Mouse (Mus musculus): ENCODE data around the gene Aknad1. TPM values are rescaled to one million over a fixed set of nuclear protein-coding genes. Genes with fewer than 3 reads are reported as not detected.

Gene Aknad1
- polyA plus RNA-seq, 1 experiment from 2014 or later = not detected

DNA sequence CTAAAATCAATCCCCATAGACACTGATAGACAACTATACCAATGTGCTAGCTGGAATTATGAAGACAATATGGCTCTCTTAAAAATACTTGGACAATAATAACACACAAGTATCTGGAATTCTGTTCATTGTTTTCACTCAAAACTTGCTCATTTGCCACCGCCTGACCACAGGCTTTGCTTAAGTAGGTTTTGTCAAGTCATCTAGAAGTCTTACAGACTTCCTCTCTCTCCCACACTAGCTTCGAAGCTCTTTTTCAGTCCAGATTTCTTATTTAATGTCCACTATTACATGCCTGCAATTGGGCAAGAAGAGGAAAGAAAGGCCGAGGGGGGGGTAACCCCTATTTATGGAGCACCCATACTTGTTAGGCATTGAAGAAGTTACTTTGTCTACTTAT lies 11.7 kb upstream of the Aknad1 start:
- H3K27me3 ChIP-seq (ENCODE audit: control insufficient read depth, insufficient read depth, low read depth, low read length) = no peaks in the 10 kb centered on the region
- H3K4me1 ChIP-seq (ENCODE audit: control insufficient read depth, insufficient read depth, low read length) = 0 out of 2 replicates have a peak, but pooled peaks cover 2% of the 10 kb centered on the region
- H3K9ac ChIP-seq (ENCODE audit: low read depth, low read length) = no peak overlapping the region
- H3K4me3 ChIP-seq (ENCODE audit: low read depth, low read length) = no peak overlapping the region
- 95% methylated on average over 3 of the region's 3 CpGs for WGBS
- ATAC-seq = no peak
- H3K9me3 ChIP-seq (replicated peaks; ENCODE audit: control insufficient read depth, low read length, poor library complexity, severe bottlenecking) = no peaks in the 10 kb centered on the region
- H3K27ac ChIP-seq (ENCODE audit: low read length) = no peak overlapping the region
- no peaks in the 10 kb centered on the region for H3K36me3 ChIP-seq (ENCODE audit: control insufficient read depth, insufficient read depth, low read length)
- no peak overlapping the region for H3K4me2 ChIP-seq (ENCODE audit: low read length)

DNA sequence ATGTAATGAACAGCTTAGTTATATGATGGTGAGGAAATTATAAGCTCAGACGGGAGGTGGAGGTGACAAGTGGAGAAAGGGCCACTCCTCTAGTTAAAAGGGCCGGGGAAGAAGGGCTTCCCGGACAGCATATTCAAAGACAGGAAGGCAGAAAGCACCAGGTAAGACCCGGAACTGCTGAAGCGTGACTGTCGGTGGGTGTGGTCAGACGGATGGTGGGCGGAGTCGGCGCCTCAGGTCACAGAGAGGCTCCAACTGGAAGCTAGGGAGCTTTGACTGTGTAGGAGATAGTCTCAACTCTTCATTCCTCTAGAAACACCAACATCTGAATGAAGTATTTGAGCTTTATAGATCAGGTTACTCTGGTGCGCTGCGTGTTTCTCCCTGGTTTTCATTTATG lies 9.1 kb upstream of the Aknad1 start:
- Histone ChIP-seq H3K4me2 (ENCODE audit: low read length) (no peak overlapping the region), H3K9ac (ENCODE audit: low read depth, low read length) (no peak overlapping the region), H3K27ac (ENCODE audit: low read length) (no peak overlapping the region), H3K4me1 (ENCODE audit: control insufficient read depth, insufficient read depth, low read length) (no peaks in the 10 kb centered on the region), H3K27me3 (ENCODE audit: control insufficient read depth, insufficient read depth, low read depth, low read length) (no peaks in the 10 kb centered on the region), H3K4me3 (ENCODE audit: low read depth, low read length) (no peak overlapping the region), H3K9me3 (replicated peaks; ENCODE audit: control insufficient read depth, low read length, poor library complexity, severe bottlenecking) (no peaks in the 10 kb centered on the region), H3K36me3 (ENCODE audit: control insufficient read depth, insufficient read depth, low read length) (no peaks in the 10 kb centered on the region)
- no peak for ATAC-seq
- WGBS = 41% methylated on average over 12 of the region's 12 CpGs

DNA sequence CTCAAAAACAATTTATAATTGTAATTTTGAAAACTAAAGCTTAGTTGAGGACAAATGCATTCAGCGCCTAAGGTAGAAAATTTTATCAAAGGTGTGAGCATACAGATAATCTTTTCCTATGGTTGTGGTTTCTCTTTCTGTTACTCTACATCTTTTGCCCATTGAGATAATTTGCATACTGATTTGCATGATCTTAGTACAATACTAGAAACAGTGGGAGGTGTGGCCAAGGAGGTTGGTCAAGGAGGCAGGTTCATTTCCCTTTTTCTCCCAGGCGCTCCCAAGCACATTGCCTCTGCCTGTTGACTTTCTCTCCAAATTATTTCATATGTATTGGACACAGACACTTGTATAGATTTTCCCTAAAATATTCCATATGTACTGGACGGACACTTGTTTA lies 1.7 kb upstream of the Aknad1 start:
- H3K4me1 ChIP-seq (ENCODE audit: control insufficient read depth, insufficient read depth, low read length) = no peaks in the 10 kb centered on the region
- H3K27ac ChIP-seq (ENCODE audit: low read length) = no peak overlapping the region
- 83% methylated on average over 3 of the region's 3 CpGs for WGBS
- no peaks in the 10 kb centered on the region for H3K9me3 ChIP-seq (replicated peaks; ENCODE audit: control insufficient read depth, low read length, poor library complexity, severe bottlenecking)
- no peaks in the 10 kb centered on the region for H3K36me3 ChIP-seq (ENCODE audit: control insufficient read depth, insufficient read depth, low read length)
- H3K4me2 ChIP-seq (ENCODE audit: low read length) = no peak overlapping the region
- H3K4me3 ChIP-seq (ENCODE audit: low read depth, low read length) = no peak overlapping the region
- no peak for ATAC-seq
- no peaks in the 10 kb centered on the region for H3K27me3 ChIP-seq (ENCODE audit: control insufficient read depth, insufficient read depth, low read depth, low read length)
- no peak overlapping the region for H3K9ac ChIP-seq (ENCODE audit: low read depth, low read length)

DNA sequence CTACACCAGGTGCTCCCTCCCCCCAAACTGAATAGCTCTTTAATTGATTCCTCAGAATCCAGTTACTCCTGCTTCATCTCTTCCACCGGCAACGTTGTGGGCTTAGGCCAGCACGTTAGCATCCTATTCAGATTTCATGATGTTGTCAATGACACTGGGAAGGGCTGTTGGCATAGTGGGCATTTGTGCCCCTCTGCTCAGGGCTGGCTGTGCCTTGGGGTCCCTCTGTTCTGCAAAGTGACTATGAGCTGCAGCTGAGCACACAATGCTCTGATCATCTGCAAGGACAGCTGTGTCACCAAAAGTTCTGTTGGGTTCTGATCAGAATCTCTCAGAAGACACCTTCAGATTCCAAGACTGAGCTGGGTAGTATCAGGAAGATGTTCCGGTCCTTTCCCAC lies 4.6 kb downstream of the Aknad1 start:
- Histone ChIP-seq H3K36me3 (ENCODE audit: control insufficient read depth, insufficient read depth, low read length) (no peaks in the 10 kb centered on the region), H3K9ac (ENCODE audit: low read depth, low read length) (no peak overlapping the region), H3K4me3 (ENCODE audit: low read depth, low read length) (no peak overlapping the region), H3K4me2 (ENCODE audit: low read length) (no peak overlapping the region), H3K27ac (ENCODE audit: low read length) (no peak overlapping the region), H3K4me1 (ENCODE audit: control insufficient read depth, insufficient read depth, low read length) (no peaks in the 10 kb centered on the region), H3K27me3 (ENCODE audit: control insufficient read depth, insufficient read depth, low read depth, low read length) (no peaks in the 10 kb centered on the region), H3K9me3 (replicated peaks; ENCODE audit: control insufficient read depth, low read length, poor library complexity, severe bottlenecking) (no peaks in the 10 kb centered on the region)
- no peak for ATAC-seq
- 80% methylated on average over 4 of the region's 4 CpGs for WGBS

DNA sequence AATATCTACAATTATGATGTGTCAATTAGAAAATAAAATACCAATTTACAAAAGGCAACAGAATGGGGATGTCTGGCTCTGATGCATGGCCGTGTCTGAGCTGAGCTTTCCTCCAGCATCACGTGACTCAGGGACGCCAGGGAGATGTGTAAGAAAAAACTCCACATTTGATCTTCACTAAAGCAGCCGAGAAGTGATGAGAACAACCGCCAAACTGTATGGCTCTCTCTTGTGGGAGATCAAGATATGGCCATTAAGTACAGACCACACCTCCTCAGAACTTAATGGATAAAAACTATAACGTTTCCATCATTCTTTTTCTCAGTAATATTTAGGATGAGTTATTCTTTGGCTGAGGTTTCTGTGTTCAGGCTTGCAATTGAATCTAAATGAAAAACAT lies 11.6 kb downstream of the Aknad1 start:
- Histone ChIP-seq H3K9me3 (replicated peaks; ENCODE audit: control insufficient read depth, low read length, poor library complexity, severe bottlenecking) (no peaks in the 10 kb centered on the region), H3K4me2 (ENCODE audit: low read length) (no peak overlapping the region), H3K4me3 (ENCODE audit: low read depth, low read length) (no peak overlapping the region), H3K4me1 (ENCODE audit: control insufficient read depth, insufficient read depth, low read length) (no peaks in the 10 kb centered on the region), H3K27ac (ENCODE audit: low read length) (no peak overlapping the region), H3K36me3 (ENCODE audit: control insufficient read depth, insufficient read depth, low read length) (no peaks in the 10 kb centered on the region), H3K9ac (ENCODE audit: low read depth, low read length) (no peak overlapping the region), H3K27me3 (ENCODE audit: control insufficient read depth, insufficient read depth, low read depth, low read length) (no peaks in the 10 kb centered on the region)
- no peak for ATAC-seq
- 81% methylated on average over 6 of the region's 6 CpGs for WGBS

DNA sequence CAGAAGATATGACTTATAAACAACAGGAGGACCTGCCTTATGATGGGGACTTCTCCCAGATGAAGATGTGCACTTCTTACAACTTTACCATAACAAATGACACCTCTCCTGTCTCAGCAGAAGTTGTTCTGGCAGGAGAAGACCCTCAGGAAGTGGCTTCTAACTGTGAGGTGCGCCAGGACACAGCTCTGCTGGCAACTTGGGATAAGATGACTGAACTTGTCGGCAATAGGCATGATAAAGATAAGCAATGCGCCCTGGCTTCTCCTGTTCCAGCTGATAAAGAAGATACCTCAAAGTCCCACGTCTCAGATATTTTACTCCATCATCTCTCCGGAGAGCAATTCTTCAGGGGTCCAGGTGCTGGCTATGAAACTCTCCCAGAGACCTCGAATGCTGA lies 12.2 kb downstream of the Aknad1 start:
- ATAC-seq = no peak
- Histone ChIP-seq H3K27ac (ENCODE audit: low read length) (no peak overlapping the region), H3K9me3 (replicated peaks; ENCODE audit: control insufficient read depth, low read length, poor library complexity, severe bottlenecking) (no peaks in the 10 kb centered on the region), H3K4me2 (ENCODE audit: low read length) (no peak overlapping the region), H3K4me3 (ENCODE audit: low read depth, low read length) (no peak overlapping the region), H3K27me3 (ENCODE audit: control insufficient read depth, insufficient read depth, low read depth, low read length) (no peaks in the 10 kb centered on the region), H3K36me3 (ENCODE audit: control insufficient read depth, insufficient read depth, low read length) (no peaks in the 10 kb centered on the region), H3K9ac (ENCODE audit: low read depth, low read length) (no peak overlapping the region), H3K4me1 (ENCODE audit: control insufficient read depth, insufficient read depth, low read length) (no peaks in the 10 kb centered on the region)
- WGBS = 84% methylated on average over 6 of the region's 6 CpGs

DNA sequence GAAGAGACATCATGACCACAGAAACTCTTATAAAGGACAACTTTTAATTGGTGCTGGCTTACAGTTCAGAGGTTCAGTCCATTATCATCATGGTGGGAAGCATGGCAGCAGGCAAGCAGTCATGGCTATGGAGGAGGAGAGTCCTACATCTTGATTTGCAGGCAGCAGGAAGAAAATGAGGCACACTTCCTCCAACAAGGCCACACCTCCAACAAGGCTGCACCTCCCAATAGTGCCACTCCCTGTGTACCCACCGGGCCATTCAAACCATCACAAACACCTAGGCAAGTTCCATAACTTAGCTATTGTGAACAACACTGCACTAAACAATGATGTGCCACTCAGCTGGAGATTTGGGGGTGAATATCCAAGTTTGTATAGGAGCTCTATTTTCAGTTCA lies 15.1 kb downstream of the Aknad1 start:
- Histone ChIP-seq H3K27ac (ENCODE audit: low read length) (no peak overlapping the region), H3K4me3 (ENCODE audit: low read depth, low read length) (no peak overlapping the region), H3K9me3 (replicated peaks; ENCODE audit: control insufficient read depth, low read length, poor library complexity, severe bottlenecking) (no peaks in the 10 kb centered on the region), H3K36me3 (ENCODE audit: control insufficient read depth, insufficient read depth, low read length) (no peaks in the 10 kb centered on the region), H3K4me2 (ENCODE audit: low read length) (no peak overlapping the region), H3K9ac (ENCODE audit: low read depth, low read length) (no peak overlapping the region), H3K4me1 (ENCODE audit: control insufficient read depth, insufficient read depth, low read length) (no peaks in the 10 kb centered on the region), H3K27me3 (ENCODE audit: control insufficient read depth, insufficient read depth, low read depth, low read length) (no peaks in the 10 kb centered on the region)
- WGBS = 83% methylated on average over 1 of the region's 1 CpGs
- no peak for ATAC-seq

DNA sequence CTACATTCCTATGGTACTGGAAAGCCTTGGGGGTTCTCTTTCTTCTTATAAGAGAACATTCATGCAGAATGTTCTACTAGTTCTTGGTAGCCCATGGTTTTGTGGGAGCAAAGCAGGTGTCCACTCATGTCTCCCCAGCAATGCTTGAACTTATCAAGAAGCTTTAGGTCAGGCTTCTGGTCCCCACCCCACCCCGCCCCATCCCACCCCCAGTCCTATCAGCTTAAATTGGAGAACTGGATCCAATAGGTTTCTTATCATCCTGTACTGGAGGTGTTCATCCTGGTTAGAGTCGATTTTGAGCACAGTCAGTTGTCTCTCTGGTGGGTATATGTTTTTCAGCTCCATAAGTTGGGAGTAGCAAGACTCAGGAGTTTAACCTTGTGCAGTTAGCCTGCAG lies 16.1 kb downstream of the Aknad1 start:
- Histone ChIP-seq H3K9ac (ENCODE audit: low read depth, low read length) (no peak overlapping the region), H3K27ac (ENCODE audit: low read length) (no peak overlapping the region), H3K4me2 (ENCODE audit: low read length) (no peak overlapping the region), H3K4me1 (ENCODE audit: control insufficient read depth, insufficient read depth, low read length) (no peaks in the 10 kb centered on the region), H3K36me3 (ENCODE audit: control insufficient read depth, insufficient read depth, low read length) (no peaks in the 10 kb centered on the region), H3K4me3 (ENCODE audit: low read depth, low read length) (no peak overlapping the region), H3K27me3 (ENCODE audit: control insufficient read depth, insufficient read depth, low read depth, low read length) (no peaks in the 10 kb centered on the region), H3K9me3 (replicated peaks; ENCODE audit: control insufficient read depth, low read length, poor library complexity, severe bottlenecking) (no peaks in the 10 kb centered on the region)
- 67% methylated on average over 2 of the region's 2 CpGs for WGBS
- ATAC-seq = no peak

DNA sequence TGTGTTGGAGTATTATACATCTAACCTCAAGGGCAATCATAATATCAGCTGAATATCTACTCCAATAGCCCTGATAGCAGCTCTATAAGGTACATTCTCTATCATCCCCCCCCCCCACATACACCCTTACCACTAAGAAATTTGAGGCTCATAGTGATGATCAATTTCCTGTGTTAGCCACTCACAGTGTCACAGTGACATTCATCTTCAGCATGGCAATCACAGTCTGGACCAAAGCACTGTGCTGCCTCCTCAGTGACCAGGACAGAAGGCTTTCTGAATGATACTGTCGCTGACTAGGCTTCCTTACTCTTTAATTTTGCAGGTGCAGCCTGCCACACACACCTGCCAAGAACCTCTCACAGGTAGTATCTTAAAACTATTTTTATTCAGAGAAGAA lies 16.7 kb downstream of the Aknad1 start:
- Histone ChIP-seq H3K9me3 (replicated peaks; ENCODE audit: control insufficient read depth, low read length, poor library complexity, severe bottlenecking) (no peaks in the 10 kb centered on the region), H3K4me3 (ENCODE audit: low read depth, low read length) (no peak overlapping the region), H3K27me3 (ENCODE audit: control insufficient read depth, insufficient read depth, low read depth, low read length) (no peaks in the 10 kb centered on the region), H3K4me2 (ENCODE audit: low read length) (no peak overlapping the region), H3K36me3 (ENCODE audit: control insufficient read depth, insufficient read depth, low read length) (no peaks in the 10 kb centered on the region), H3K9ac (ENCODE audit: low read depth, low read length) (no peak overlapping the region), H3K4me1 (ENCODE audit: control insufficient read depth, insufficient read depth, low read length) (no peaks in the 10 kb centered on the region), H3K27ac (ENCODE audit: low read length) (no peak overlapping the region)
- 76% methylated on average over 1 of the region's 1 CpGs for WGBS
- ATAC-seq = no peak

DNA sequence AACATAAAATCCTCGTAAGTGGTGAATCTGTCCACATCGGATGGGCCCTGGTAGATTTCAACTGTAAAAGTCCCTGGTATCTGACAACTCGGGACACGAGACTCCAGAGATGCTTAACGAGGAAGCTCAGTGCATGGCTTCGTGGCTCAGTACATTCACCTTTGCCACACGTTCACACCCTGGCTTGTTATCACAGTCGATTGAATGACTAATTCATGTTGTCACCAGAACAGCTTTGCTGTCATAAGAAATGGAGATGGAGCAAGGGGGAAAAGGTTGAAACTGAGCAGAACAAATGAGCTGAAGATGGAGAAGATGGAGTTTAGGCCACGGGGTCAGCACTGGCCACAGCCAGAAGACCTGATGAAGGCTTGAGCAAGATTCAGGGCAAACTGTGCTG lies 18.1 kb downstream of the Aknad1 start:
- H3K4me2 ChIP-seq (ENCODE audit: low read length) = no peak overlapping the region
- H3K4me1 ChIP-seq (ENCODE audit: control insufficient read depth, insufficient read depth, low read length) = no peaks in the 10 kb centered on the region
- H3K4me3 ChIP-seq (ENCODE audit: low read depth, low read length) = no peak overlapping the region
- H3K27ac ChIP-seq (ENCODE audit: low read length) = no peak overlapping the region
- H3K9ac ChIP-seq (ENCODE audit: low read depth, low read length) = no peak overlapping the region
- H3K9me3 ChIP-seq (replicated peaks; ENCODE audit: control insufficient read depth, low read length, poor library complexity, severe bottlenecking) = no peaks in the 10 kb centered on the region
- WGBS = 75% methylated on average over 9 of the region's 9 CpGs
- H3K27me3 ChIP-seq (ENCODE audit: control insufficient read depth, insufficient read depth, low read depth, low read length) = no peaks in the 10 kb centered on the region
- H3K36me3 ChIP-seq (ENCODE audit: control insufficient read depth, insufficient read depth, low read length) = no peaks in the 10 kb centered on the region
- no peak for ATAC-seq
